Mouse (Mus musculus) MEL (cell line): ENCODE measurements around the gene Entpd5. TPM values are rescaled to one million over a fixed set of nuclear protein-coding genes. Genes with fewer than 3 reads are reported as not detected.

Experiments
- DNase-seq: peaks from one replicate; pipeline ENCODE4 v3.0.0; 2011; ENCODE audit warnings: low read depth, low spot score
- H3K27ac ChIP-seq: 2 replicates; pipeline ENCODE4 v1.5.1; 2012; ENCODE audit warnings: low read depth, mild to moderate bottlenecking, control low read depth, low read length, moderate library complexity; ENCODE audit not compliant: control insufficient read depth
- H3K27me3 ChIP-seq, 2 experiments: fragments of 150-350 bp in 1 of 2; sonication (generic) in 1 of 2; 2 replicates each; pipeline ENCODE4 v1.6.1; 2012; ENCODE audit warnings: low read length in 2 of 2, mild to moderate bottlenecking in 2 of 2, improper control_type of control experiment in 1 of 2, moderate library complexity in 1 of 2; ENCODE audit not compliant: insufficient read depth in 2 of 2, control insufficient read depth in 1 of 2
- H3K36me3 ChIP-seq, 2 experiments: 2 replicates each; pipeline ENCODE4 v1.6.1; 2012 to 2014; ENCODE audit warnings: low read length in 2 of 2, improper control_type of control experiment in 1 of 2, inconsistent platforms in 1 of 2, mild to moderate bottlenecking in 1 of 2; ENCODE audit not compliant: insufficient read depth in 2 of 2, control insufficient read depth in 1 of 2
- H3K4me1 ChIP-seq, 2 experiments: fragments of 150-350 bp in 1 of 2; sonication (generic) in 1 of 2; 2 replicates each; pipeline ENCODE4 v1.6.1; 2012; ENCODE audit warnings: low read length in 2 of 2, improper control_type of control experiment in 1 of 2, mild to moderate bottlenecking in 1 of 2; ENCODE audit not compliant: insufficient read depth in 2 of 2, control insufficient read depth in 1 of 2
- H3K4me3 ChIP-seq, 2 experiments: fragments of 150-350 bp in 1 of 2; sonication (generic) in 1 of 2; 2 replicates each; pipeline ENCODE4 v1.5.1; 2012; ENCODE audit warnings: low read depth in 2 of 2, low read length in 2 of 2, mild to moderate bottlenecking in 2 of 2, moderate library complexity in 2 of 2, control low read depth in 1 of 2, improper control_type of control experiment in 1 of 2; ENCODE audit not compliant: control insufficient read depth in 1 of 2, insufficient read depth in 1 of 2
- H3K79me2 ChIP-seq: 2 replicates; pipeline ENCODE4 v1.6.1; 2012; ENCODE audit warnings: mild to moderate bottlenecking, low read length, moderate library complexity; ENCODE audit not compliant: control insufficient read depth, poor library complexity, insufficient read depth
- H3K9ac ChIP-seq: 2 replicates; pipeline ENCODE4 v1.6.1; 2012; ENCODE audit warnings: low read depth, mild to moderate bottlenecking, control low read depth, low read length, moderate library complexity; ENCODE audit not compliant: control insufficient read depth, poor library complexity, severe bottlenecking
- H3K9me3 ChIP-seq: fragments of 150-350 bp; sonication (generic); replicated peaks from 2 replicates; pipeline ENCODE4 v1.6.1; 2012; ENCODE audit warnings: mild to moderate bottlenecking, low read length, improper control_type of control experiment, moderate library complexity; ENCODE audit not compliant: insufficient read depth
- BHLHE40 ChIP-seq: IDR thresholded peaks from 2 replicates; pipeline ENCODE4 v1.6.1; 2012; ENCODE audit warnings: low read depth, mild to moderate bottlenecking, inconsistent platforms, low read length, improper control_type of control experiment, borderline replicate concordance
- CHD1 ChIP-seq: IDR thresholded peaks from 2 replicates; pipeline ENCODE4 v1.6.1; 2012; ENCODE audit warnings: low read depth, mild to moderate bottlenecking, inconsistent platforms, low read length, improper control_type of control experiment
- CHD2 ChIP-seq: IDR thresholded peaks from 2 replicates; pipeline ENCODE4 v1.6.1; 2011; ENCODE audit warnings: low read length, improper control_type of control experiment
- CTCF ChIP-seq, 3 experiments: IDR thresholded peaks in 2 of 3; conservative IDR thresholded peaks in 1 of 3; 2 replicates each; pipeline ENCODE4 v1.5.1; 2011 to 2012; ENCODE audit warnings: low read length in 3 of 3, low read depth in 2 of 3, mild to moderate bottlenecking in 2 of 3, improper control_type of control experiment in 1 of 3, inconsistent platforms in 1 of 3, mixed read lengths in 1 of 3, moderate library complexity in 1 of 3; ENCODE audit not compliant: control insufficient read depth in 1 of 3, insufficient read depth in 1 of 3, poor library complexity in 1 of 3, severe bottlenecking in 1 of 3
- E2F4 ChIP-seq: IDR thresholded peaks from 2 replicates; pipeline ENCODE4 v1.6.1; 2011; ENCODE audit warnings: low read depth, low read length, improper control_type of control experiment, borderline replicate concordance
- EP300 ChIP-seq, 2 experiments: IDR thresholded peaks; 2 replicates each; pipeline ENCODE4 v1.6.1; 2011; ENCODE audit warnings: improper control_type of control experiment in 2 of 2, low read length in 2 of 2, low read depth in 1 of 2, mild to moderate bottlenecking in 1 of 2
- ETS1 ChIP-seq: IDR thresholded peaks from 2 replicates; pipeline ENCODE4 v1.6.1; 2012; ENCODE audit warnings: low read depth, mild to moderate bottlenecking, inconsistent platforms, low read length, improper control_type of control experiment, moderate library complexity
- GABPA ChIP-seq: IDR thresholded peaks from 2 replicates; pipeline ENCODE4 v1.6.1; 2012; ENCODE audit warnings: low read depth, mild to moderate bottlenecking, inconsistent platforms, low read length, improper control_type of control experiment, moderate library complexity
- GATA1 ChIP-seq: IDR thresholded peaks from 2 replicates; pipeline ENCODE4 v1.6.1; 2011; ENCODE audit warnings: low read depth, low read length, improper control_type of control experiment
- JUND ChIP-seq: IDR thresholded peaks from 2 replicates; pipeline ENCODE4 v1.6.1; 2011; ENCODE audit warnings: low read depth, mild to moderate bottlenecking, improper control_type of control experiment, low read length
- KAT2A ChIP-seq: conservative IDR thresholded peaks from 2 replicates; pipeline ENCODE4 v1.6.1; 2012; ENCODE audit warnings: low read depth, low read length, improper control_type of control experiment, inconsistent platforms
- MAFK ChIP-seq: IDR thresholded peaks from 2 replicates; pipeline ENCODE4 v1.6.1; 2011; ENCODE audit warnings: low read depth, mild to moderate bottlenecking, low read length, improper control_type of control experiment, borderline replicate concordance
- MAX ChIP-seq: IDR thresholded peaks from 2 replicates; pipeline ENCODE4 v1.6.1; 2011; ENCODE audit warnings: low read length, improper control_type of control experiment
- MEF2A ChIP-seq: IDR thresholded peaks from 2 replicates; pipeline ENCODE4 v1.6.1; 2014; ENCODE audit warnings: low read depth, mild to moderate bottlenecking, inconsistent platforms, low read length, improper control_type of control experiment; ENCODE audit not compliant: poor library complexity, insufficient replicate concordance, severe bottlenecking; ENCODE audit errors: extremely low read depth
- MXI1 ChIP-seq: IDR thresholded peaks from 2 replicates; pipeline ENCODE4 v1.6.1; 2011; ENCODE audit warnings: mild to moderate bottlenecking, low read depth, low read length, improper control_type of control experiment
- MYB ChIP-seq: IDR thresholded peaks from 2 replicates; pipeline ENCODE4 v1.6.1; 2011; ENCODE audit warnings: mild to moderate bottlenecking, low read depth, low read length, improper control_type of control experiment
- NELFE ChIP-seq: IDR thresholded peaks from 2 replicates; pipeline ENCODE4 v1.6.1; 2011; ENCODE audit warnings: low read depth, low read length, improper control_type of control experiment
- NRF1 ChIP-seq: IDR thresholded peaks from 2 replicates; pipeline ENCODE4 v1.6.1; 2014; ENCODE audit warnings: low read depth, mild to moderate bottlenecking, inconsistent platforms, low read length, improper control_type of control experiment, moderate library complexity; ENCODE audit not compliant: poor library complexity, insufficient read depth, severe bottlenecking
- POLR2A ChIP-seq, 2 experiments: IDR thresholded peaks; 2 replicates each; pipeline ENCODE4 v1.6.1; 2011 to 2012; ENCODE audit warnings: low read length in 2 of 2, mild to moderate bottlenecking in 2 of 2, control low read depth in 1 of 2, improper control_type of control experiment in 1 of 2, low read depth in 1 of 2, moderate library complexity in 1 of 2; ENCODE audit not compliant: control insufficient read depth in 1 of 2, insufficient read depth in 1 of 2, poor library complexity in 1 of 2
- POLR2AphosphoS5 ChIP-seq: IDR thresholded peaks from 2 replicates; pipeline ENCODE4 v1.6.1; 2012; ENCODE audit warnings: low read depth, borderline replicate concordance, mild to moderate bottlenecking, inconsistent platforms, low read length, moderate library complexity, mixed read lengths
- RCOR1 ChIP-seq: IDR thresholded peaks from 2 replicates; pipeline ENCODE4 v1.6.1; 2012; ENCODE audit warnings: low read depth, mild to moderate bottlenecking, inconsistent platforms, low read length, improper control_type of control experiment
- SIN3A ChIP-seq: IDR thresholded peaks from 2 replicates; pipeline ENCODE4 v1.6.1; 2012; ENCODE audit warnings: low read length, improper control_type of control experiment, inconsistent platforms
- SMC3 ChIP-seq: IDR thresholded peaks from 2 replicates; pipeline ENCODE4 v1.6.1; 2011; ENCODE audit warnings: low read depth, low read length, improper control_type of control experiment
- TAL1 ChIP-seq: IDR thresholded peaks from 2 replicates; pipeline ENCODE4 v1.6.1; 2012; ENCODE audit warnings: mild to moderate bottlenecking, inconsistent platforms, low read length, moderate library complexity, mixed read lengths
- TBP ChIP-seq: IDR thresholded peaks from 2 replicates; pipeline ENCODE4 v1.8.0; 2011; ENCODE audit warnings: low read depth, low read length, improper control_type of control experiment
- TCF12 ChIP-seq: IDR thresholded peaks from 2 replicates; pipeline ENCODE4 v1.6.1; 2014; ENCODE audit warnings: low read depth, mild to moderate bottlenecking, inconsistent platforms, low read length, improper control_type of control experiment, moderate library complexity
- ZMIZ1 ChIP-seq: IDR thresholded peaks from 2 replicates; pipeline ENCODE4 v1.6.1; 2012; ENCODE audit warnings: low read depth, mild to moderate bottlenecking, inconsistent platforms, low read length, improper control_type of control experiment, moderate library complexity
- ZNF384 ChIP-seq: IDR thresholded peaks from 2 replicates; pipeline ENCODE4 v1.6.1; 2012; ENCODE audit warnings: low read depth, mild to moderate bottlenecking, inconsistent platforms, low read length, improper control_type of control experiment
- polyA plus RNA-seq, 2 experiments: library from polyadenylated mRNA; stranded (reverse) in 1 of 2; unstranded in 1 of 2; fragments of >175 nt in 1 of 2; fragments of >200 nt in 1 of 2; gene quantifications; 2 replicates each; pipeline versions ENCODE4 v1.2.1 to v1.2.4; 2012; ENCODE audit warnings: low replicate concordance in 2 of 2, low read depth in 1 of 2; ENCODE audit not compliant: insufficient read length in 2 of 2, insufficient read depth in 1 of 2, missing spikeins in 1 of 2
- total RNA-seq: library from RNA; depleted of rRNA; stranded (reverse); fragments of 300-350 nt; gene quantifications from 2 replicates; pipeline ENCODE4 v1.2.3, GENCODE M21; 2012

The Entpd5 gene
- total and polyA plus RNA-seq, 3 experiments: 5.7 to 12.8 TPM; not detected in 1

DNA sequence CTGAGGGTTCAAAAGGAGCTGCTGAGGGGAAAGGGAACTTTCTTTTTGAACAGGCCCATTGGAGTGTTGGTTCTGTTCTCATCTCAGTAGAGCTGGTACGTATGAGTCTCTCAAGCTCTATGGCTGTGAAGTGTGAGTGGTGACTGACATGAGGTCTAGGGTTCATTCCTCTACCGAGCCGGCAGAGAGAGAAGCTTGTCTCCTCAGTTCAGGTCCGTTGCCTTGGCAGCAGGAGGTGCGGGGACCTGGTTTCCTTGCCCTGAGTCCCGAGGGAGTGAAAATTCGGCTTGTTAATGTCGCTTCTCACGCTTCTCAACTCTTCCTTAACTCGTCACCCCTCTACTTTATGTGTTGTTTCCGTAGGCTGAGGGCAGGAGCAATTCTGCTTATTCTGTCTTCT lies 43.0 kb upstream of the Entpd5 start:
- Histone ChIP-seq H3K36me3 (peaks cover 0 to 17% of the 10 kb centered on the region in 2 experiments; a peak in 3 of 4 replicates), H3K4me3 (peak overlapping the region; percentile 72 to 85), H3K4me1 (peaks cover 3 to 12% of the 10 kb centered on the region in 2 experiments; a peak in 3 of 4 replicates), H3K9me3 (no peaks in the 10 kb centered on the region), H3K27ac (peak overlapping the region; percentile 78), H3K9ac (peak overlapping the region; percentile 87), H3K79me2 (peaks cover 13% of the 10 kb centered on the region), H3K27me3 (no peaks in the 10 kb centered on the region)
- TF ChIP-seq POLR2A (IDR thresholded peaks at IDR 0.05; ENCODE audit: control insufficient read depth in 1 of 2, insufficient read depth in 1 of 2, low read depth in 1 of 2, low read length in 2 of 2, poor library complexity in 1 of 2) (no peak), MAFK (no peak), CTCF (IDR thresholded peaks at IDR 0.05 in 2 of 3, conservative IDR thresholded peaks at IDR 0.05 in 1 of 3; ENCODE audit: control insufficient read depth in 1 of 3, insufficient read depth in 1 of 3, low read depth in 2 of 3, low read length in 3 of 3, poor library complexity in 1 of 3, severe bottlenecking in 1 of 3) (no peak), NELFE (0 out of 2 replicates have a peak, but pooled peaks have one; percentile 25), ZMIZ1 (no peak)
- no peak for DNase-seq

DNA sequence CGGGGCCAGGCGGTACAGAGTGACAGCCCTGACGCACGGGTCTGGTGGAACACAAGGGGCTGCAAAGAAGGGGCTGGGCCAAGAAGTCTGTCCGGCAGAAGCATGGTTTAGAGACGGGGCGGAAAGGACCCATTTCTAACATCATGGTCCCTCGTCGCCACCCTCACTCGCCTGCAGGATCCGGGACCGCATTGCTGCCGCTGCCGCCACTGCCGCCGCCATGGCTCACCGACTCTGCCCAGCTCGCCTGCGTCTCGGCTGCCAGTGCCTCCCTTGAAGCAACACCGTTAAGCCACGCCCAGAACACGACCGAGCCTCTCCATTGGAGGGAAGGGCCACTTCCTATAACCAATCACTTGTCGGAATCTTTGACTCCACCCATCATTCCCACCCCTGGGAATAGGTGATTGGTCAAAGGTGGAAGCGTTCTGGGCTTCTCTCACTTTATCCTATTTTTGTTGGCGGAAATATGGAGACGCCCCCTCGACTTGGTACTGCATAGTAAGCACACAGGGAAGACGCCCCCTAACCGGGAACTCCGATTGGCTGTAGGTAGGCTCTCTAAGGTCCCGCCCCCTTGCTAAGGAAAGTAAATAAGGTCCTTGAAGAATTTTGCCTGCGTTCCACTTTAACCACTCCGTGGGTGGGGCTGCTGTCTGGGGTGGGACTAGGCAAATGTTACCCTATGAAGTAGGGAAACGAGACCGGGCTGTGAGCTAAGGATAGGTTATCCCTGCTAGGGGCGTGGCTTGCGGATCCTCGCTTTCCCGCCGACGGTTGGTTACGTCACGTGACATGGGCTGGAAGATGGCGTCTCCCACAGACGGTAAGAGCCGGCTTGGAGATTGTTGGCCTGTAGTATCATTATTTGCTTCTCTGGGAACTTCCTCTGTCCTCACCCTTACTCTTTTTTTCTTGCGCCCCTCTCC lies 42.2 kb upstream of the Entpd5 start, which contains the start of the genes Aldh6a1 and Lin52:
TSS of gene Aldh6a1 (minus strand) at position 287 of the 929 bp plus-strand sequence.
TSS of gene Lin52 (plus strand) at position 705 of the 929 bp plus-strand sequence.
- H3K27me3 ChIP-seq: no peaks in the 10 kb centered on the region
- peak; percentile 100 for DNase-seq
- peaks cover 3 to 12% of the 10 kb centered on the region in 2 experiments; a peak in 3 of 4 replicates for H3K4me1 ChIP-seq
- H3K79me2 ChIP-seq: peaks cover 13% of the 10 kb centered on the region
- peak within 1 kb of the TSS; percentile 87 for H3K9ac ChIP-seq
- peak within 1 kb of the TSS; percentile 78 for H3K27ac ChIP-seq
- peaks cover 0 to 17% of the 10 kb centered on the region in 2 experiments; a peak in 2 of 4 replicates for H3K36me3 ChIP-seq
- peak within 1 kb of the TSS; percentile 85 to 89 for H3K4me3 ChIP-seq
- H3K9me3 ChIP-seq: no peaks in the 10 kb centered on the region
- TF ChIP-seq CTCF (IDR thresholded peaks at IDR 0.05 in 2 of 3, conservative IDR thresholded peaks at IDR 0.05 in 1 of 3; ENCODE audit: control insufficient read depth in 1 of 3, insufficient read depth in 1 of 3, low read depth in 2 of 3, low read length in 3 of 3, poor library complexity in 1 of 3, severe bottlenecking in 1 of 3) (no peak), EP300 (IDR thresholded peaks at IDR 0.05; ENCODE audit: low read depth in 1 of 2, low read length in 2 of 2) (no peak), RCOR1 (no peak), GATA1 (no peak), MYB (peak; percentile 88), POLR2AphosphoS5 (no peak; the same call in 1 of the 2 replicates), KAT2A (no peak), CHD2 (peak; percentile 62), CHD1 (no peak), MAFK (no peak), TAL1 (no peak), NRF1 (0 out of 2 replicates have a peak, but pooled peaks have one; percentile 12), ETS1 (no peak; the same call in 1 of the 2 replicates), E2F4 (peak; percentile 98), TCF12 (peak; percentile 60), ZNF384 (no peak), SIN3A (peak; percentile 74), TBP (peak; percentile 77), GABPA (no peak), SMC3 (no peak), MEF2A (no peak), BHLHE40 (peak; percentile 77; the same call in 1 of the 2 replicates), JUND (no peak), NELFE (peak; percentile 60), MAX (peak; percentile 84), MXI1 (peak; percentile 73)
